Mouse (Mus musculus): ENCODE measurements at regions not wholly inside any gene's neighbourhood (a gene's known extent, or its start where the extent isn't known, plus 50 kb on each side); places are given as distances from the start of the nearest gene placed in this dataset.

- DNase-seq (ENCODE audit: low spot score in 2 of 2), result no peak
Observed at GRCm38 (mm10) chr11:89147990-89148389, 74.3 kb downstream of the Gm525 start.

GRCm38 (mm10) chr11:89145281-89145945 lies 71.8 kb downstream of the Gm525 start:
- no peak for DNase-seq (ENCODE audit: low spot score in 2 of 2)

- no peak for DNase-seq (ENCODE audit: low spot score in 2 of 2)
Observed at GRCm38 (mm10) chr11:89142527-89143154, 69.0 kb downstream of the Gm525 start.

Measured in left cerebral cortex, adult 18-20 months (tissue).